In genomic region chr10:37096529-37096928, GRCm38 (mm10) we compare ENCODE assay signal across 1 mouse cellular context.
A peak's percentile ranks its signal among the peaks of the same experiment; 100 is the strongest.
TF ChIP-seq lines count a peak whose summit lies in the region.

No protein-coding gene starts in this region.

TF ChIP-seq in CH12.LX, 34 proteins besides CTCF, POLR2A, EP300 and RAD21:
- TF ChIP-seq ZNF384 (IDR thresholded peaks at IDR 0.05; ENCODE audit: low read depth, low read length) (peak; percentile 49), MXI1 (IDR thresholded peaks at IDR 0.05; ENCODE audit: low read depth, low read length) (no peak), E2F4 (IDR thresholded peaks at IDR 0.05; ENCODE audit: insufficient replicate concordance, low read depth, low read length) (no peak), NRF1 (IDR thresholded peaks at IDR 0.05; ENCODE audit: low read depth, low read length) (no peak)
